Mouse (Mus musculus) c-Kit-positive CD71-negative TER-119-negative erythroid progenitor cells, embryonic 14.5 days (primary cell): ENCODE measurements around the gene Pgpep1l.
"Not testable (repeated sequence)": the region's sequence is repeated elsewhere in the genome, so short reads cannot be mapped to it uniquely, and the experiment has no call there.

Source experiments
- DNase-seq: peaks from one replicate; pipeline ENCODE4 v3.0.0-alpha.2; 2013; ENCODE audit warnings: low read depth

The Pgpep1l gene

GRCm38 (mm10) chr7:68264028-68264453 is at the start of gene Pgpep1l:
Pgpep1l (minus strand) TSS chr7:68264233.
- DNase-seq = no peak

- no peak for DNase-seq
Observed at GRCm38 (mm10) chr7:68313038-68313782, 49.2 kb upstream of the Pgpep1l start.

GRCm38 (mm10) chr7:68312395-68312794 is 48.4 kb upstream of the Pgpep1l start:
- DNase-seq = no peak

- no peak for DNase-seq
Observed at GRCm38 (mm10) chr7:68311469-68311868, 47.4 kb upstream of the Pgpep1l start.

GRCm38 (mm10) chr7:68306756-68307155 is 42.7 kb upstream of the Pgpep1l start:
- no peak for DNase-seq

- no peak for DNase-seq
Observed at GRCm38 (mm10) chr7:68305781-68306575, 41.9 kb upstream of the Pgpep1l start.

GRCm38 (mm10) chr7:68303685-68304084 is 39.7 kb upstream of the Pgpep1l start:
- DNase-seq = no peak

- DNase-seq = peak; percentile 68
Observed at GRCm38 (mm10) chr7:68302586-68303433, 38.8 kb upstream of the Pgpep1l start.

GRCm38 (mm10) chr7:68301160-68301559 is 37.1 kb upstream of the Pgpep1l start:
- no peak for DNase-seq

GRCm38 (mm10) chr7:68298381-68299076 is 34.5 kb upstream of the Pgpep1l start:
- DNase-seq = no peak

GRCm38 (mm10) chr7:68296487-68296886 is 32.5 kb upstream of the Pgpep1l start:
- DNase-seq = no peak

GRCm38 (mm10) chr7:68293997-68294789 is 30.2 kb upstream of the Pgpep1l start:
- no peak for DNase-seq

- DNase-seq = no peak
Observed at GRCm38 (mm10) chr7:68291603-68292002, 27.6 kb upstream of the Pgpep1l start.

- no peak for DNase-seq
Observed at GRCm38 (mm10) chr7:68289081-68289480, 25.0 kb upstream of the Pgpep1l start.

- DNase-seq = not testable (repeated sequence)
Observed at GRCm38 (mm10) chr7:68288000-68288399, 24.0 kb upstream of the Pgpep1l start.

GRCm38 (mm10) chr7:68287582-68287981 is 23.5 kb upstream of the Pgpep1l start:
- no peak for DNase-seq

- DNase-seq = no peak
Observed at GRCm38 (mm10) chr7:68286526-68287481, 22.8 kb upstream of the Pgpep1l start.

GRCm38 (mm10) chr7:68285851-68286298 is 21.8 kb upstream of the Pgpep1l start:
- DNase-seq = no peak

- DNase-seq = no peak
Observed at GRCm38 (mm10) chr7:68283776-68284175, 19.7 kb upstream of the Pgpep1l start.

- DNase-seq = not testable (repeated sequence)
Observed at GRCm38 (mm10) chr7:68283133-68283520, 19.1 kb upstream of the Pgpep1l start.
